Mouse (Mus musculus): ENCODE results near the gene Abcb11.

DNA sequence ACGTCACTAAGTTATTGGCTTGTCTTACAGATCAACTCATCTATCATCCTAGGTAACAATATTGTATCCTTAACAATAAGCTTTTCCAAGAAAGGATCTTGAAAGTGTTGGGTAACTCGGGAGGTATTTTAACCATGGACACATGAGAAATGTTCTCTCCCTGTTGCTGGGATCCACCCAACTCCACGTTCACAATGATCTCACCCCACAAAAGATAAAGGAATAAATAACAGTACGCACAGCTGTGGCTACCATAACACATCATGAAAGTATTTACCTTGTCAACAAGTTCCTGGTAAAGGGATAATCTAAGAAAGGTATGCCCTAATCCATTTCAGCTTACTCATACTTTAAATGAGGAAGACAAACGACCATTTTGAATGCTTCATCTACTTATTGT is 21.0 kb downstream of the Abcb11 start:
- TF ChIP-seq POLR2A (IDR thresholded peaks at IDR 0.05; ENCODE audit: control insufficient read depth, extremely low read depth, insufficient read depth, low read length, poor library complexity) (no peak), CTCF (IDR thresholded peaks at IDR 0.05; ENCODE audit: borderline replicate concordance, control insufficient read depth, extremely low read depth, insufficient read depth, low read length, poor library complexity) (no peak)
